Mouse (Mus musculus): ENCODE results near the gene Myo1b. TPM values are rescaled to one million over a fixed set of nuclear protein-coding genes. Genes with fewer than 3 reads are reported as not detected.
A peak's percentile ranks its signal among the peaks of the same experiment; 100 is the strongest.

Myo1b gene
- polyA plus RNA-seq, 1 experiment from 2014 or later, result 104 TPM

GRCm38 (mm10) chr1:51888046-51888813 is 27.6 kb downstream of the Myo1b start:
- no peaks in the 10 kb centered on the region for H3K36me3 ChIP-seq (ENCODE audit: control insufficient read depth, insufficient read depth, low read length)
- no peaks in the 10 kb centered on the region for H3K27me3 ChIP-seq (ENCODE audit: control insufficient read depth, insufficient read depth, low read length)
- H3K27ac ChIP-seq (ENCODE audit: low read depth, low read length), result no peak overlapping the region
- H3K4me1 ChIP-seq (ENCODE audit: control insufficient read depth, insufficient read depth, low read length), result no peaks in the 10 kb centered on the region
- no peak overlapping the region for H3K9ac ChIP-seq (ENCODE audit: low read length)
- 78% methylated on average over 9 of the region's 9 CpGs for WGBS
- no peak for DNase-seq (ENCODE audit: low spot score, missing footprints)
- H3K4me3 ChIP-seq (ENCODE audit: low read depth, low read length), result no peak overlapping the region
- peak; percentile 81 for ATAC-seq (ENCODE audit: low FRiP score)
- no peaks in the 10 kb centered on the region for H3K9me3 ChIP-seq (ENCODE audit: control insufficient read depth, low read length)
- no peak overlapping the region for H3K4me2 ChIP-seq

- ATAC-seq (ENCODE audit: low FRiP score) (no peak), DNase-seq (ENCODE audit: low spot score, missing footprints) (no peak)
- Histone ChIP-seq H3K9me3 (ENCODE audit: control insufficient read depth, low read length) (no peaks in the 10 kb centered on the region), H3K27ac (ENCODE audit: low read depth, low read length) (no peak overlapping the region), H3K27me3 (ENCODE audit: control insufficient read depth, insufficient read depth, low read length) (no peaks in the 10 kb centered on the region), H3K4me3 (ENCODE audit: low read depth, low read length) (no peak overlapping the region), H3K4me2 (no peak overlapping the region), H3K9ac (ENCODE audit: low read length) (no peak overlapping the region), H3K36me3 (ENCODE audit: control insufficient read depth, insufficient read depth, low read length) (no peaks in the 10 kb centered on the region), H3K4me1 (ENCODE audit: control insufficient read depth, insufficient read depth, low read length) (no peaks in the 10 kb centered on the region)
- WGBS, result 92% methylated on average over 8 of the region's 8 CpGs
These were observed 30.4 kb downstream of the Myo1b start for GRCm38 (mm10) chr1:51885356-51885983.

- H3K4me2 ChIP-seq, result no peak overlapping the region
- H3K9ac ChIP-seq (ENCODE audit: low read length), result no peak overlapping the region
- ATAC-seq (ENCODE audit: low FRiP score), result no peak
- H3K4me3 ChIP-seq (ENCODE audit: low read depth, low read length), result no peak overlapping the region
- H3K27ac ChIP-seq (ENCODE audit: low read depth, low read length), result no peak overlapping the region
- no peak for DNase-seq (ENCODE audit: low spot score, missing footprints)
- no peaks in the 10 kb centered on the region for H3K27me3 ChIP-seq (ENCODE audit: control insufficient read depth, insufficient read depth, low read length)
- no peaks in the 10 kb centered on the region for H3K36me3 ChIP-seq (ENCODE audit: control insufficient read depth, insufficient read depth, low read length)
- 98% methylated on average over 2 of the region's 2 CpGs for whole genome bisulfite sequencing
- H3K4me1 ChIP-seq (ENCODE audit: control insufficient read depth, insufficient read depth, low read length), result peaks cover 15% of the 10 kb centered on the region
- H3K9me3 ChIP-seq (ENCODE audit: control insufficient read depth, low read length), result no peaks in the 10 kb centered on the region
These were observed 32.7 kb downstream of the Myo1b start for GRCm38 (mm10) chr1:51883211-51883610.

GRCm38 (mm10) chr1:51882752-51883151 is 33.1 kb downstream of the Myo1b start:
- Histone ChIP-seq H3K4me1 (ENCODE audit: control insufficient read depth, insufficient read depth, low read length) (peaks cover 18% of the 10 kb centered on the region), H3K27ac (ENCODE audit: low read depth, low read length) (no peak overlapping the region), H3K4me3 (ENCODE audit: low read depth, low read length) (no peak overlapping the region), H3K36me3 (ENCODE audit: control insufficient read depth, insufficient read depth, low read length) (no peaks in the 10 kb centered on the region), H3K27me3 (ENCODE audit: control insufficient read depth, insufficient read depth, low read length) (no peaks in the 10 kb centered on the region), H3K4me2 (no peak overlapping the region), H3K9me3 (ENCODE audit: control insufficient read depth, low read length) (no peaks in the 10 kb centered on the region), H3K9ac (ENCODE audit: low read length) (no peak overlapping the region)
- ATAC-seq (ENCODE audit: low FRiP score) (no peak), DNase-seq (ENCODE audit: low spot score, missing footprints) (no peak)
- WGBS, result 96% methylated on average over 10 of the region's 10 CpGs

- DNase-seq (ENCODE audit: low spot score, missing footprints) (peak; percentile 84), ATAC-seq (ENCODE audit: low FRiP score) (no peak)
- Histone ChIP-seq H3K9me3 (ENCODE audit: control insufficient read depth, low read length) (no peaks in the 10 kb centered on the region), H3K27ac (ENCODE audit: low read depth, low read length) (no peak overlapping the region), H3K27me3 (ENCODE audit: control insufficient read depth, insufficient read depth, low read length) (no peaks in the 10 kb centered on the region), H3K9ac (ENCODE audit: low read length) (no peak overlapping the region), H3K4me2 (no peak overlapping the region), H3K4me1 (ENCODE audit: control insufficient read depth, insufficient read depth, low read length) (peaks cover 19% of the 10 kb centered on the region), H3K36me3 (ENCODE audit: control insufficient read depth, insufficient read depth, low read length) (no peaks in the 10 kb centered on the region), H3K4me3 (ENCODE audit: low read depth, low read length) (no peak overlapping the region)
- 62% methylated on average over 12 of the region's 12 CpGs for WGBS
These were observed 35.7 kb downstream of the Myo1b start for GRCm38 (mm10) chr1:51879927-51880814.

- DNase-seq (ENCODE audit: low spot score, missing footprints), result peak; percentile 88
- Histone ChIP-seq H3K36me3 (ENCODE audit: control insufficient read depth, insufficient read depth, low read length) (no peaks in the 10 kb centered on the region), H3K4me3 (ENCODE audit: low read depth, low read length) (no peak overlapping the region), H3K4me2 (no peak overlapping the region), H3K27ac (ENCODE audit: low read depth, low read length) (no peak overlapping the region; the same call in 1 of the 2 replicates), H3K27me3 (ENCODE audit: control insufficient read depth, insufficient read depth, low read length) (no peaks in the 10 kb centered on the region), H3K4me1 (ENCODE audit: control insufficient read depth, insufficient read depth, low read length) (peaks cover 19% of the 10 kb centered on the region), H3K9me3 (ENCODE audit: control insufficient read depth, low read length) (no peaks in the 10 kb centered on the region), H3K9ac (ENCODE audit: low read length) (no peak overlapping the region)
- peak; percentile 30; the same call in 1 of the 2 replicates for ATAC-seq (ENCODE audit: low FRiP score)
- 15% methylated on average over 9 of the region's 9 CpGs for WGBS
These were observed 36.5 kb downstream of the Myo1b start for GRCm38 (mm10) chr1:51879333-51879770.

- H3K4me3 ChIP-seq (ENCODE audit: low read depth, low read length), result no peak overlapping the region
- no peak overlapping the region for H3K27ac ChIP-seq (ENCODE audit: low read depth, low read length)
- DNase-seq (ENCODE audit: low spot score, missing footprints), result no peak
- 91% methylated on average over 15 of the region's 15 CpGs for WGBS
- no peak overlapping the region for H3K9ac ChIP-seq (ENCODE audit: low read length)
- no peak overlapping the region for H3K4me2 ChIP-seq
- peaks cover 19% of the 10 kb centered on the region for H3K4me1 ChIP-seq (ENCODE audit: control insufficient read depth, insufficient read depth, low read length)
- no peaks in the 10 kb centered on the region for H3K27me3 ChIP-seq (ENCODE audit: control insufficient read depth, insufficient read depth, low read length)
- H3K9me3 ChIP-seq (ENCODE audit: control insufficient read depth, low read length), result no peaks in the 10 kb centered on the region
- H3K36me3 ChIP-seq (ENCODE audit: control insufficient read depth, insufficient read depth, low read length), result no peaks in the 10 kb centered on the region
- no peak for ATAC-seq (ENCODE audit: low FRiP score)
These were observed 40.2 kb downstream of the Myo1b start for GRCm38 (mm10) chr1:51875462-51876225.

GRCm38 (mm10) chr1:51872493-51873261 is 43.2 kb downstream of the Myo1b start:
- ATAC-seq (ENCODE audit: low FRiP score), result no peak
- H3K4me3 ChIP-seq (ENCODE audit: low read depth, low read length), result no peak overlapping the region
- H3K9ac ChIP-seq (ENCODE audit: low read length), result no peak overlapping the region
- no peaks in the 10 kb centered on the region for H3K4me1 ChIP-seq (ENCODE audit: control insufficient read depth, insufficient read depth, low read length)
- no peaks in the 10 kb centered on the region for H3K36me3 ChIP-seq (ENCODE audit: control insufficient read depth, insufficient read depth, low read length)
- H3K27ac ChIP-seq (ENCODE audit: low read depth, low read length), result no peak overlapping the region
- H3K27me3 ChIP-seq (ENCODE audit: control insufficient read depth, insufficient read depth, low read length), result no peaks in the 10 kb centered on the region
- no peak overlapping the region for H3K4me2 ChIP-seq
- no peak for DNase-seq (ENCODE audit: low spot score, missing footprints)
- 89% methylated on average over 7 of the region's 7 CpGs for WGBS
- no peaks in the 10 kb centered on the region for H3K9me3 ChIP-seq (ENCODE audit: control insufficient read depth, low read length)
